Mouse (Mus musculus) stomach, embryonic 15.5 days (tissue): ENCODE measurements around the gene Washc4. TPM values are rescaled to one million over a fixed set of nuclear protein-coding genes. Genes with fewer than 3 reads are reported as not detected.
A peak's percentile ranks its signal among the peaks of the same experiment; 100 is the strongest.
"Not testable (repeated sequence)": the region's sequence is repeated elsewhere in the genome, so short reads cannot be mapped to it uniquely, and the experiment has no call there.

Experiments
- ATAC-seq: fragments of 200-750 bp; cut with Nextera tagmentation; 2 replicates; pipeline ENCODE4 v1.8.0; 2017; ENCODE audit warnings: low read depth, moderate number of reproducible peaks, moderate TSS enrichment; ENCODE audit not compliant: insufficient read depth, low FRiP score
- H3K27ac ChIP-seq: fragments of 300-500 bp; sonication (generic); 2 replicates; pipeline ENCODE4 v1.5.1; 2015; ENCODE audit warnings: mild to moderate bottlenecking, inconsistent platforms
- H3K27me3 ChIP-seq: fragments of 300-500 bp; sonication (generic); replicated peaks from 2 replicates; pipeline ENCODE4 v1.6.1; 2015; ENCODE audit warnings: inconsistent platforms
- H3K36me3 ChIP-seq: fragments of 300-500 bp; sonication (generic); 2 replicates; pipeline ENCODE4 v1.6.1; 2015; ENCODE audit warnings: inconsistent platforms
- H3K4me1 ChIP-seq: fragments of 300-500 bp; sonication (generic); 2 replicates; pipeline ENCODE4 v1.6.1; 2015; ENCODE audit warnings: inconsistent platforms
- H3K4me2 ChIP-seq: fragments of 300-500 bp; sonication (generic); 2 replicates; pipeline ENCODE4 v1.6.1; 2015; ENCODE audit warnings: mild to moderate bottlenecking, inconsistent platforms
- H3K4me3 ChIP-seq: fragments of 300-500 bp; sonication (generic); replicated peaks from 2 replicates; pipeline ENCODE4 v1.5.1; 2015; ENCODE audit warnings: inconsistent platforms
- H3K9ac ChIP-seq: fragments of 300-500 bp; sonication (generic); 2 replicates; pipeline ENCODE4 v1.6.1; 2015; ENCODE audit warnings: inconsistent platforms
- H3K9me3 ChIP-seq: fragments of 300-500 bp; sonication (generic); 2 replicates; pipeline ENCODE4 v1.6.1; 2016; ENCODE audit warnings: inconsistent platforms
- WGBS: fragments of 180-500 bp; shearing (Covaris S2); methylation state at CpG from one replicate; pipeline ENCODE4 v1.1.7; 2015; 5-methylcytosine and 5-hydroxymethylcytosine counted together
- polyA plus RNA-seq: library from polyadenylated mRNA; unstranded; fragments of >200 nt; fragmentation: Nextera tagmentation; extraction: Ambion mirVana; gene quantifications from 2 replicates; pipeline ENCODE4 v1.2.1, GENCODE M21; 2015

The Washc4 gene
- polyA plus RNA-seq = 35.7 and 39.1 TPM in 2 replicates

DNA sequence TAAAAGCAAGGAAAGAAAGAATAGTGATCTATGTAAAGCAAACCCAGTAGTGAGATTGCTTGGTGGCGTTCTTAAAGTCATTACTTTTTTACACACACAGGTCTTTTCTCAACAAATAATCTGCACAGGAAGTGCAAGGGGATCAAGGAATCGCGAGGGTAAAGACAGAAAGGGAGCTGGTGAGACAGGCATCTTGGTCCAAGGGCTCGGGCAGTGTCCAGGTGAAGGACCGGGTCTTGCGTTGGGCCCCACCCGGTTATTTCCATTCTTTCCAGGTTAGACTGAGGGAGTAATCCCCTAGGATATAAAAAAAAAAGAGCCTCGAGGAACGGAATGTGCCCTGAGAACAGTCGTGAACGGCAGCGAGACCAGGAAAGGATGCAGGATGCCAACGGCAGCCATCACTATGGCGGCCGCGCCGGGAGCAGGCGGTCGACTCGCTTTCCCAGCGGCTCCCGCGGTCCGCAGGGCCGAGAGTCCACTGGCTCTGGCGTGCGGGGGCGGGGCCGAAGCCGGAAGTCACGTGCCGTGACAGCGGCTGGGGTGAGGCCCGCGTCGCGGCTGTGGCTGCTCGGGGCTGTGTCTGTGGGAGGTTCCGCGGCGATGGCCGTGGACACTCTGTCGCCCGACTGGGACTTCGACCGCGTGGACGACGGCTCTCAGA, at the start of gene Washc4:
Gene Washc4, plus strand, starts transcription at position 314 of the 664 bp plus-strand sequence.
- Histone ChIP-seq H3K27me3 (no peaks in the 10 kb centered on the region), H3K36me3 (0 out of 2 replicates have a peak, but pooled peaks cover 5% of the 10 kb centered on the region), H3K4me2 (peak within 1 kb of the TSS; percentile 63), H3K4me1 (0 out of 2 replicates have a peak, but pooled peaks cover 5% of the 10 kb centered on the region), H3K27ac (peak within 1 kb of the TSS; percentile 87), H3K9me3 (no peaks in the 10 kb centered on the region), H3K4me3 (peak within 1 kb of the TSS; percentile 78), H3K9ac (peak within 1 kb of the TSS; percentile 60)
- peak; percentile 99 for ATAC-seq
- 2% methylated on average over 48 of the region's 49 CpGs for WGBS

GRCm38 (mm10) chr10:83497321-83497720, 46.2 kb upstream of the Washc4 start:
- Histone ChIP-seq H3K4me1 (no peaks in the 10 kb centered on the region), H3K9me3 (no peaks in the 10 kb centered on the region), H3K27me3 (no peaks in the 10 kb centered on the region), H3K27ac (no peak overlapping the region), H3K9ac (no peak overlapping the region), H3K36me3 (no peaks in the 10 kb centered on the region), H3K4me3 (no peak overlapping the region), H3K4me2 (no peak overlapping the region)
- 87% methylated on average over 13 of the region's 13 CpGs for WGBS
- ATAC-seq = no peak

GRCm38 (mm10) chr10:83508962-83509660, 34.4 kb upstream of the Washc4 start:
- no peak overlapping the region for H3K4me3 ChIP-seq
- H3K4me2 ChIP-seq = no peak overlapping the region
- H3K9ac ChIP-seq = no peak overlapping the region
- ATAC-seq = no peak
- H3K36me3 ChIP-seq = no peaks in the 10 kb centered on the region
- H3K27ac ChIP-seq = no peak overlapping the region
- H3K4me1 ChIP-seq = no peaks in the 10 kb centered on the region
- H3K9me3 ChIP-seq = no peaks in the 10 kb centered on the region
- 61% methylated on average over 8 of the region's 8 CpGs for WGBS
- no peaks in the 10 kb centered on the region for H3K27me3 ChIP-seq

GRCm38 (mm10) chr10:83511304-83511703, 32.2 kb upstream of the Washc4 start:
- H3K4me2 ChIP-seq = no peak overlapping the region
- H3K9ac ChIP-seq = no peak overlapping the region
- no peak for ATAC-seq
- H3K4me1 ChIP-seq = no peaks in the 10 kb centered on the region
- no peak overlapping the region for H3K27ac ChIP-seq
- no peaks in the 10 kb centered on the region for H3K9me3 ChIP-seq
- 77% methylated on average over 5 of the region's 5 CpGs for WGBS
- H3K27me3 ChIP-seq = no peaks in the 10 kb centered on the region
- no peak overlapping the region for H3K4me3 ChIP-seq
- no peaks in the 10 kb centered on the region for H3K36me3 ChIP-seq

DNA sequence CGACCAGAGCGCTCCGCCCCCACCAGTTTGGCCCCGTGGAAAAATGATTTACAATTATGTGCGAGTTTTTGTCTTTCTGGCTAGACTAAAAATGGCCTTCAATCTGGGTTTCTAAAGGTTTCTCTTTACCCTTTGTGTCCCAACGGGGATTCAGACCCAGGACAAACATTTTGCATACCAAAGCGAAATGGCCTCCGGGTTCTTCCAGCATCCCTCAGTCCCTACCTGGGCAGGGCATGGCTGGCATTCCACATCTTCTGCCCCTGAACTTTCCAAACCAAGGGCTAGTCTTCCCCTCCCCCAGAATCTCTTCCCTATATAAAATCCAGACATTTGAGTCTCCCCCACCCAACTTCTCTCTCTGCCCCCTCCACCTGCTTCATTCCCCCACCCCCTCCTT, 29.8 kb upstream of the Washc4 start:
- Histone ChIP-seq H3K4me1 (no peaks in the 10 kb centered on the region), H3K27me3 (no peaks in the 10 kb centered on the region), H3K27ac (no peak overlapping the region), H3K9ac (no peak overlapping the region), H3K9me3 (no peaks in the 10 kb centered on the region), H3K4me3 (no peak overlapping the region), H3K36me3 (no peaks in the 10 kb centered on the region), H3K4me2 (no peak overlapping the region)
- 79% methylated on average over 8 of the region's 8 CpGs for WGBS
- ATAC-seq = no peak

- Histone ChIP-seq H3K4me1 (no peaks in the 10 kb centered on the region), H3K9me3 (no peaks in the 10 kb centered on the region), H3K27me3 (no peaks in the 10 kb centered on the region), H3K9ac (no peak overlapping the region), H3K36me3 (no peaks in the 10 kb centered on the region), H3K27ac (no peak overlapping the region), H3K4me2 (no peak overlapping the region), H3K4me3 (no peak overlapping the region)
- no peak for ATAC-seq
- 80% methylated on average over 4 of the region's 4 CpGs for WGBS
Measured at GRCm38 (mm10) chr10:83520990-83521389, 22.6 kb upstream of the Washc4 start.

DNA sequence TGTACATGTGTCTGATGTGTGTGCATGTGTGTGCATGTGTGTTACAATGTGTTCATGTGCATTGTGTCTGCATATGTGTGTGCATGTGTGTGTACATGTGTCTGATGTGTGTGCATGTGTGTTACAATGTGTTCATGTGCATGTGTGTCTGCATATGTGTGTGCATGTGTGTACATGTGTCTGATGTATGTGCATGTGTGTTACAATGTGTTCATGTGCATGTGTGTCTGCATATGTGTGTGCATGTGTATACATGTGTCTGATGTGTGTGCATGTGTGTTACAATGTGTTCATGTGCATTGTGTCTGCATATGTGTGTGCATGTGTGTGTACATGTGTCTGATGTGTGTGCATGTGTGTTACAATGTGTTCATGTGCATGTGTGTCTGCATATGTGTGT, 19.3 kb upstream of the Washc4 start:
- H3K9me3 ChIP-seq, H3K9ac ChIP-seq, H3K27me3 ChIP-seq, ATAC-seq, H3K4me1 ChIP-seq, H3K27ac ChIP-seq, H3K4me3 ChIP-seq, H3K4me2 ChIP-seq, H3K36me3 ChIP-seq: not testable (repeated sequence)

DNA sequence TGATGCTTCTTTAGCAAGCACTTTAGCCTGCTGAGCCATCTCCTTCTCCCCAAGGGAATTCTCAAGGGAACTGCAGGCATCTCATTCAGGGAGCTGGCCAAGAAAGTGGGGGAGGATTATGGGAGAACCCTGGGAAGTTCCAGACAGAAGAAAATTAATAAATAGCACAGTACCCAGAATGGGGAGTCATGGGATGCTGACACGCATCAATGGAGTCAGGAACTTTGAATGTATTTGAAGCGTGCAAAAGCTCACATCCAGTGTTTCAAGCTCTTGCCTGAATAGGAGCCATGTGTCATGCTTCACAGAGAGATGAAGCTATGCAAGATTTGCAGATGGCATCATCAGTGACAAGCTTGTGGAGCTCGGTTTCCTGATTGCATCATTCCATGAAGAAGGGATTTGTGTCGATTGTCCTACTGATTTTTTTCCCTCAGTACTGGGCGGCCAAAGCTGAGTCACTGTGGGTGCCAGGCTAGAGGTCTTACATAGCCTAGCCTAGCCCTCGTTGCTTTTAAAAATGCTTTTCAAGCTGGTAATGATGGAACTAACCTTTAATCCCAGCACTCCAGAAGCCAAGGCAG, 13.1 kb upstream of the Washc4 start:
- no peak overlapping the region for H3K27ac ChIP-seq
- 0 out of 2 replicates have a peak, but pooled peaks cover 5% of the 10 kb centered on the region for H3K27me3 ChIP-seq
- H3K36me3 ChIP-seq = no peaks in the 10 kb centered on the region
- H3K4me3 ChIP-seq = no peak overlapping the region
- WGBS = 84% methylated on average over 6 of the region's 6 CpGs
- H3K4me2 ChIP-seq = no peak overlapping the region
- H3K9me3 ChIP-seq = no peaks in the 10 kb centered on the region
- H3K9ac ChIP-seq = no peak overlapping the region
- no peak for ATAC-seq
- peaks cover 10% of the 10 kb centered on the region; the same call in 1 of the 2 replicates for H3K4me1 ChIP-seq

DNA sequence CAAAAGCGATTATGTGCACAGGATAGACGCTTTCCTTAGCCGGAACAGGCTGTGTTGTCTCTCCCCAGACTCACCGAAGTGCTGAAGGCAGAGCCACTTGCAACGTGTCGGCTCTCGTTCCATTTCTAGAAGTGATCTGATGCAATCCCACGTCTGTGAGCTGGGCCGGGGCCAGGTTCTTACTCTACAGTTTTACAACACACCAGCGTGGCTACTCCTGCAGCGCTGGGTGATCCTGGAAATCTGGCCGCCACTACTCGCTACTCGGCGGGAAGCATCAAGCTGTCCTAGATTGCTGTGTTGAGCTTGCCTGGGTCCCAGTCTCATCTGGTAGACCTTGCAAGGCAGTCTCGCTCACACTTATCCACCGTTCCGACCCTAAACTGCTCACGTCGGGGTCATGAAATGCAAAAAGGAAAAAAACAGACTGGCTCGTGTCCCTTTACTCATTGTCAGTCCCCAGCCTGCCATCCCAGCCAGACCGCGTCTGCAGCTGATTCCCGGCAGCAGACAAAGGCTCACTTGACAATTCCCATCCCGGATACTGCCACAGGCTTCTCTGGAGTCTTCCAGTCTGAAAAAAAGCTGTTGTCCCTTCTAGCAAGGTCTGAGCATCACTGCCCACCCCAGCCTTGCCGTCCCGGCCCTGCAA, 10.2 kb upstream of the Washc4 start:
- ATAC-seq = peak; percentile 41; the same call in 1 of the 2 replicates
- Histone ChIP-seq H3K4me2 (peak overlapping the region; percentile 97), H3K9me3 (no peaks in the 10 kb centered on the region), H3K36me3 (no peaks in the 10 kb centered on the region), H3K4me1 (peaks cover 10% of the 10 kb centered on the region; the same call in 1 of the 2 replicates), H3K4me3 (peak overlapping the region; percentile 49), H3K27me3 (0 out of 2 replicates have a peak, but pooled peaks cover 5% of the 10 kb centered on the region), H3K9ac (peak overlapping the region; percentile 30; the same call in 1 of the 2 replicates), H3K27ac (no peak overlapping the region)
- 2% methylated on average over 27 of the region's 27 CpGs for WGBS

DNA sequence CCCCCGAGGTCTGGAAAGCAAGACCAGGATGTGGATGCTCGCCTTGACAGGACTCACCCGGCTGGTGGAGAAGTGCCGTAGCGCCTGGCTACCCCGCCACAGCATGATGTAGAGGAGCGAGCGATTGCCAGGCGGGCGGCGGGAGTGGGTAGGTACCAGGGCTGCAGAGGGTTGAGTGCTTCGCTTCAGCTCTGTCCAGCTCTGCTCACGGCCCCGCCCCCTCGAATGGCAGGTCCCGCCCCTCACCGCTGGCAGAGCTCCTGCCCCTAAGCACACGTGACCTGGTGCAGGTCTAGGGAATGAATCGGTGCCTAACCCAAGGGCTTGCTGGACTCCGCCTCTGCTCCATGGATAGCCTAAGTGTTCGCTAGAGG, 9.7 kb upstream of the Washc4 start, which contains the start of gene Aldh1l2:
Gene Aldh1l2, minus strand, starts transcription at position 231 of the 374 bp plus-strand sequence.
- WGBS = under 1% methylated on average over 21 of the region's 21 CpGs
- Histone ChIP-seq H3K36me3 (no peaks in the 10 kb centered on the region), H3K27me3 (0 out of 2 replicates have a peak, but pooled peaks cover 5% of the 10 kb centered on the region), H3K27ac (no peak within 1 kb of the TSS), H3K9me3 (no peaks in the 10 kb centered on the region), H3K4me1 (peaks cover 10% of the 10 kb centered on the region; the same call in 1 of the 2 replicates), H3K4me3 (peak within 1 kb of the TSS; percentile 49), H3K4me2 (peak within 1 kb of the TSS; percentile 97), H3K9ac (peak within 1 kb of the TSS; percentile 30; the same call in 1 of the 2 replicates)
- ATAC-seq = peak; percentile 93

DNA sequence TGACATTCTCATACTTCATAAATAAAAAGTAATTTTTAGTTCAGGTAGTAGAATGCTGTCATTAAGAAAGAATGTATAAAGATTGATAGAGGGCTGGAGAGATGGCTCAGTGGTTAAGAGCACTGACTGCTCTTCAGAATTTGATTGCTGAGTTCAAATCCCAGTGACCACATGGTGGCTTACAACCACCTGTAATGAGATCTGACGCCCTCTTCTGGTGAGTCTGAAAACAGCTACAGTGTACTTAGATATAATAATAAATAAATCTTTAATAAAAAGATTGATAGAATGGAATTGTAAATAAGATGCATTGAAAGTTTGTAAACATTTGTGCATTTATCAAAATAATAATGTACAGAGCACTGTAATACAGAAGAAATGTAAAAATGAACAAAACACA, 7.1 kb upstream of the Washc4 start:
- no peak overlapping the region for H3K4me2 ChIP-seq
- H3K4me1 ChIP-seq = peaks cover 10% of the 10 kb centered on the region; the same call in 1 of the 2 replicates
- ATAC-seq = no peak
- no peaks in the 10 kb centered on the region for H3K9me3 ChIP-seq
- no peak overlapping the region for H3K4me3 ChIP-seq
- 9% methylated on average over 1 of the region's 1 CpGs for WGBS
- 0 out of 2 replicates have a peak, but pooled peaks cover 5% of the 10 kb centered on the region for H3K27me3 ChIP-seq
- no peak overlapping the region for H3K9ac ChIP-seq
- no peaks in the 10 kb centered on the region for H3K36me3 ChIP-seq
- H3K27ac ChIP-seq = no peak overlapping the region
